Comparison of ENCODE assay signal across 11 mouse cellular contexts in the genomic region with DNA sequence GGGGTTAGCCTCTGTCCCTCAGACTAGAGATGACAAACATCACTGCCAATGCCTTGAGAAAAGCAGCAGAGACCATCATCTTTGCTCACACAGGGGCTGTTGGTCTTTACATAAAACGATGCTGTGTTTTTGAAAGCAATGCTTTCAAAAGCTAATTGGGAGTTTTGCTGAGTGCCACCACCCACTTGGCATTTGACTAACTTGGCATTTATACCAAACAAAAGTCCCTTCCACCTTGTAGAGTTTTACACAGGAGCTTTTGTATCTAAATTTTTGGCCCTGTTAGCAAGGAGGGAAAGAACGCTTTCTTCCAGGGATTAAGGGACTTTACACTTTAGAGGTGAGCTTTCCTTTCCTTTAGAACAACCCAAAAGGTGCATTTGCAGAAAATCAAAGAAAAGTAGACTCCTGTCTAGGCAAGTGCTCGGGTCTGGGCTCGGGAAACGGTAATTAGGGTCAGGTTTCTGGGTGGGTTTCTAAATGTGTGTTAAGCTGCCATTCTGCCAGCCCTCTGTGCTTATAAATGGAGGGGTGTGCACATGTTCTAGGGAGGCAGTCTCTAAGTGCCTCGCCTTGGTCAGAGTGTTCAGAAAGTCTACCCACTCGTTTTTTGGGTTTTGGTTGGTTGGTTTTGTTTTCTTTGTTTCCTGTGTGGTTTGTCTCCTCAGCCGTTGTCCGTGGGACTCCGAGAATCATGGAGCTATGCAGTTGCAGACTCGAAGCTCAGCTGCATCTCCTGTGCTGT. TPM values are rescaled to one million over a fixed set of nuclear protein-coding genes. Genes with fewer than 3 reads are reported as not detected.
A peak's percentile ranks its signal among the peaks of the same experiment; 100 is the strongest.
DNase-seq lines count a peak whose midpoint lies in the region; ATAC-seq and TF ChIP-seq lines count a peak whose summit lies in the region.
"Had no signal": no experiment of that assay in that cellular context is flagged by ENCODE, and none has a peak within 500 bp of the region (broad histone marks: within the 10 kb centered on the region; RNA-seq: fewer than 3 reads in every experiment).

No protein-coding gene starts in this region.

- H3K27ac ChIP-seq in hindbrain, embryonic 15.5 days (replicated peaks) = no peak overlapping the region
- no peak overlapping the region for H3K27ac ChIP-seq in hindbrain, embryonic 11.5 days (ENCODE audit: low read depth, low read length)
- no peak overlapping the region for H3K27ac ChIP-seq in CH12.LX (ENCODE audit: insufficient read depth, low read depth)
- no peak overlapping the region for H3K27ac ChIP-seq in forebrain, embryonic 12.5 days
- peak overlapping the region; percentile 67; the same call in 1 of the 2 replicates for H3K27ac ChIP-seq in stomach, embryonic 16.5 days (ENCODE audit: low read length)
- H3K27ac ChIP-seq in lung, postnatal 0 days (ENCODE audit: low read length) = no peak overlapping the region
- H3K27ac ChIP-seq in intestine, postnatal 0 days (ENCODE audit: low read depth, low read length) = no peak overlapping the region
- H3K27ac ChIP-seq: liver, embryonic 12.5 days had no signal

- no peak for TF ChIP-seq POLR2A in CH12.LX (IDR thresholded peaks at IDR 0.05; ENCODE audit: low read depth, low read length)

- TF ChIP-seq CTCF in CH12.LX (conservative IDR thresholded peaks at IDR 0.05 in 1 of 2, IDR thresholded peaks at IDR 0.05 in 1 of 2; ENCODE audit: low read depth in 2 of 2, low read length in 2 of 2) = no peak
- no peak for TF ChIP-seq CTCF in lung, postnatal 0 days (IDR thresholded peaks at IDR 0.05)
- TF ChIP-seq CTCF in intestine, postnatal 0 days (IDR thresholded peaks at IDR 0.05; ENCODE audit: low read depth) = no peak

- H3K79me2 ChIP-seq in CH12.LX (replicated peaks; ENCODE audit: control insufficient read depth, extremely low read depth, insufficient read depth, poor library complexity, severe bottlenecking) = no peaks in the 10 kb centered on the region

- no peak for TF ChIP-seq RAD21 in CH12.LX (IDR thresholded peaks at IDR 0.05; ENCODE audit: low read depth, low read length)

- H3K9ac ChIP-seq in hindbrain, embryonic 15.5 days = no peak overlapping the region
- H3K9ac ChIP-seq in hindbrain, embryonic 11.5 days (ENCODE audit: low read depth, low read length) = no peak overlapping the region
- peak overlapping the region; percentile 14; the same call in 1 of the 2 replicates for H3K9ac ChIP-seq in CH12.LX (ENCODE audit: insufficient read depth, low read depth)
- no peak overlapping the region for H3K9ac ChIP-seq in forebrain, embryonic 12.5 days
- no peak overlapping the region for H3K9ac ChIP-seq in stomach, embryonic 16.5 days (ENCODE audit: low read length)
- H3K9ac ChIP-seq in lung, postnatal 0 days (replicated peaks; ENCODE audit: low read depth) = no peak overlapping the region
- no peak overlapping the region for H3K9ac ChIP-seq in intestine, postnatal 0 days (ENCODE audit: low read depth, low read length)
- H3K9ac ChIP-seq: liver, embryonic 12.5 days had no signal

- H3K9me3 ChIP-seq in hindbrain, embryonic 15.5 days = no peaks in the 10 kb centered on the region
- H3K9me3 ChIP-seq in hindbrain, embryonic 11.5 days (ENCODE audit: control insufficient read depth, low read length) = no peaks in the 10 kb centered on the region
- H3K9me3 ChIP-seq in CH12.LX (replicated peaks; ENCODE audit: low read length) = no peaks in the 10 kb centered on the region
- H3K9me3 ChIP-seq in forebrain, embryonic 12.5 days = no peaks in the 10 kb centered on the region
- no peaks in the 10 kb centered on the region for H3K9me3 ChIP-seq in stomach, embryonic 16.5 days (replicated peaks; ENCODE audit: control insufficient read depth, low read length)
- H3K9me3 ChIP-seq in lung, postnatal 0 days (ENCODE audit: low read length) = no peaks in the 10 kb centered on the region
- H3K9me3 ChIP-seq in intestine, postnatal 0 days (ENCODE audit: control insufficient read depth) = no peaks in the 10 kb centered on the region
- H3K9me3 ChIP-seq: liver, embryonic 12.5 days had no signal

- no peaks in the 10 kb centered on the region for H3K36me3 ChIP-seq in hindbrain, embryonic 15.5 days
- no peaks in the 10 kb centered on the region for H3K36me3 ChIP-seq in hindbrain, embryonic 11.5 days (ENCODE audit: control insufficient read depth, insufficient read depth, low read length)
- H3K36me3 ChIP-seq in CH12.LX (replicated peaks in 1 of 2; ENCODE audit: control insufficient read depth in 1 of 2, insufficient read depth in 1 of 2, low read length in 1 of 2) = no peaks in the 10 kb centered on the region
- H3K36me3 ChIP-seq in forebrain, embryonic 12.5 days (replicated peaks) = no peaks in the 10 kb centered on the region
- H3K36me3 ChIP-seq in stomach, embryonic 16.5 days (ENCODE audit: control insufficient read depth, insufficient read depth, low read length) = no peaks in the 10 kb centered on the region
- H3K36me3 ChIP-seq in lung, postnatal 0 days (ENCODE audit: insufficient read depth, low read length) = no peaks in the 10 kb centered on the region
- H3K36me3 ChIP-seq in intestine, postnatal 0 days (ENCODE audit: control insufficient read depth, insufficient read depth) = no peaks in the 10 kb centered on the region
- H3K36me3 ChIP-seq: liver, embryonic 12.5 days had no signal

- no peak for TF ChIP-seq EP300 in CH12.LX (IDR thresholded peaks at IDR 0.05; ENCODE audit: low read length)
- no peak for TF ChIP-seq EP300 in lung, postnatal 0 days (IDR thresholded peaks at IDR 0.05)

- in situ Hi-C loops in CH12.LX (cut with MboI; ENCODE audit: low pct_ligation_motif_present, low pct_unique_long_range_greater_than_20kb, low sequenced_read_pairs) = no loop called here

- 40% methylated on average over 11 of the region's 11 CpGs for WGBS in hindbrain, embryonic 15.5 days
- 41% methylated on average over 11 of the region's 11 CpGs for WGBS in hindbrain, embryonic 11.5 days
- WGBS in forebrain, embryonic 12.5 days = 17% methylated on average over 11 of the region's 11 CpGs
- 42% methylated on average over 11 of the region's 11 CpGs for WGBS in stomach, embryonic 16.5 days
- WGBS in lung, postnatal 0 days = 54% methylated on average over 11 of the region's 11 CpGs
- 59% methylated on average over 11 of the region's 11 CpGs for WGBS in intestine, postnatal 0 days

- H3K4me1 ChIP-seq in hindbrain, embryonic 15.5 days (replicated peaks) = 0 out of 2 replicates have a peak, but pooled peaks cover 2% of the 10 kb centered on the region
- no peaks in the 10 kb centered on the region for H3K4me1 ChIP-seq in hindbrain, embryonic 11.5 days (replicated peaks; ENCODE audit: control insufficient read depth, insufficient read depth, low read length)
- H3K4me1 ChIP-seq in CH12.LX (ENCODE audit: control insufficient read depth in 1 of 2, insufficient read depth in 2 of 2) = peaks cover 0 to 11% of the 10 kb centered on the region in 2 experiments; a peak in 2 of 4 replicates
- H3K4me1 ChIP-seq in forebrain, embryonic 12.5 days = peaks cover 16% of the 10 kb centered on the region
- peaks cover 8% of the 10 kb centered on the region; the same call in 1 of the 2 replicates for H3K4me1 ChIP-seq in stomach, embryonic 16.5 days (ENCODE audit: control insufficient read depth, insufficient read depth, low read length)
- H3K4me1 ChIP-seq in lung, postnatal 0 days (ENCODE audit: insufficient read depth, low read depth, low read length) = no peaks in the 10 kb centered on the region; the same call in 1 of the 2 replicates
- H3K4me1 ChIP-seq in intestine, postnatal 0 days (replicated peaks; ENCODE audit: control insufficient read depth, insufficient read depth, low read length) = no peaks in the 10 kb centered on the region

- DNase-seq in hindbrain, embryonic 11.5 days (ENCODE audit: low spot score) = no peak
- peak; percentile 7 for DNase-seq in CH12.LX (ENCODE audit: extremely low read depth)
- DNase-seq in lung, postnatal 0 days (ENCODE audit: low spot score) = no peak
- DNase-seq in cerebellum, adult 9-11 months = no peak
- DNase-seq: heart, adult 18-20 months had no signal

- 0 out of 2 replicates have a peak overlapping the region, but pooled peaks have one; percentile 13 for H3K4me2 ChIP-seq in hindbrain, embryonic 15.5 days
- H3K4me2 ChIP-seq in hindbrain, embryonic 11.5 days (replicated peaks; ENCODE audit: low read depth, low read length) = no peak overlapping the region
- H3K4me2 ChIP-seq in CH12.LX (ENCODE audit: insufficient read depth, low read depth, poor library complexity, severe bottlenecking) = peak overlapping the region; percentile 26
- H3K4me2 ChIP-seq in forebrain, embryonic 12.5 days = peak overlapping the region; percentile 38
- H3K4me2 ChIP-seq in stomach, embryonic 16.5 days (ENCODE audit: low read depth, low read length) = 0 out of 2 replicates have a peak overlapping the region, but pooled peaks have one; percentile 10
- no peak overlapping the region for H3K4me2 ChIP-seq in lung, postnatal 0 days (replicated peaks; ENCODE audit: low read depth, low read length)
- H3K4me2 ChIP-seq in intestine, postnatal 0 days (replicated peaks; ENCODE audit: low read depth) = no peak overlapping the region
- H3K4me2 ChIP-seq: liver, embryonic 12.5 days had no signal

- no peak overlapping the region for H3K4me3 ChIP-seq in hindbrain, embryonic 15.5 days
- no peak overlapping the region for H3K4me3 ChIP-seq in hindbrain, embryonic 11.5 days (ENCODE audit: low read depth, low read length)
- H3K4me3 ChIP-seq in CH12.LX (replicated peaks in 1 of 3; ENCODE audit: low read depth in 2 of 3, low read length in 2 of 3, poor library complexity in 1 of 3) = no peak overlapping the region
- no peak overlapping the region for H3K4me3 ChIP-seq in forebrain, embryonic 12.5 days (replicated peaks)
- H3K4me3 ChIP-seq in stomach, embryonic 16.5 days (replicated peaks; ENCODE audit: low read length) = no peak overlapping the region
- H3K4me3 ChIP-seq in lung, postnatal 0 days (ENCODE audit: low read depth, low read length) = no peak overlapping the region
- no peak overlapping the region for H3K4me3 ChIP-seq in intestine, postnatal 0 days (ENCODE audit: low read depth, low read length)
- H3K4me3 ChIP-seq: liver, embryonic 12.5 days had no signal

- no peak for ATAC-seq in hindbrain, embryonic 15.5 days (ENCODE audit: low FRiP score, low read depth)
- ATAC-seq in hindbrain, embryonic 11.5 days (ENCODE audit: low FRiP score) = no peak
- ATAC-seq in forebrain, embryonic 12.5 days (ENCODE audit: low FRiP score) = no peak
- no peak for ATAC-seq in stomach, embryonic 16.5 days (ENCODE audit: insufficient read depth, low FRiP score)
- no peak for ATAC-seq in lung, postnatal 0 days
- ATAC-seq in intestine, postnatal 0 days = no peak
- ATAC-seq: intestine, embryonic 16.5 days; liver, embryonic 12.5 days had no signal

- H3K27me3 ChIP-seq in hindbrain, embryonic 15.5 days = no peaks in the 10 kb centered on the region
- no peaks in the 10 kb centered on the region for H3K27me3 ChIP-seq in hindbrain, embryonic 11.5 days (ENCODE audit: control insufficient read depth, insufficient read depth, low read length)
- no peaks in the 10 kb centered on the region for H3K27me3 ChIP-seq in CH12.LX (replicated peaks)
- peaks cover 18% of the 10 kb centered on the region; the same call in 1 of the 2 replicates for H3K27me3 ChIP-seq in forebrain, embryonic 12.5 days
- no peaks in the 10 kb centered on the region for H3K27me3 ChIP-seq in stomach, embryonic 16.5 days (ENCODE audit: control insufficient read depth, insufficient read depth, low read length)
- no peaks in the 10 kb centered on the region for H3K27me3 ChIP-seq in lung, postnatal 0 days (replicated peaks; ENCODE audit: insufficient read depth, low read length)
- no peaks in the 10 kb centered on the region for H3K27me3 ChIP-seq in intestine, postnatal 0 days (replicated peaks; ENCODE audit: control insufficient read depth, insufficient read depth, low read length)
- H3K27me3 ChIP-seq: liver, embryonic 12.5 days had no signal

- dilution Hi-C loops in CH12.LX (cut with MboI; ENCODE audit: extremely low pct_ligation_motif_present, extremely low pct_unique_long_range_greater_than_20kb, low sequenced_read_pairs) = no loop called here

RNA-seq across cellular contexts. Expression of a gene that starts 18.8 kb away (rescaled TPM):
- 153 and 156 TPM in 2 replicates for polyA plus RNA-seq in hindbrain, embryonic 15.5 days (2015; fragmentation: Nextera tagmentation; extraction: Ambion mirVana)
- 236 and 240 TPM in 2 replicates for polyA plus RNA-seq in hindbrain, embryonic 11.5 days (2014; fragmentation: Nextera tagmentation; extraction: Ambion mirVana)
- 183 and 217 TPM in 2 replicates for total RNA-seq in CH12.LX (2012; rRNA removed)
- total RNA-seq in CH12.LX (2014; rRNA removed) = 211 and 225 TPM in 2 replicates
- polyA plus RNA-seq in CH12.LX (2012; ENCODE audit: insufficient read length, low read depth) = 710 and 994 TPM in 2 replicates
- polyA plus RNA-seq in forebrain, embryonic 12.5 days (2016; fragmentation: Nextera tagmentation; extraction: Ambion mirVana) = 200 and 213 TPM in 2 replicates
- 191 TPM in 2 replicates for polyA plus RNA-seq in stomach, embryonic 16.5 days (2015; fragmentation: Nextera tagmentation; extraction: Ambion mirVana)
- polyA plus RNA-seq in lung, postnatal 0 days (2015; fragmentation: Nextera tagmentation; extraction: Ambion mirVana) = 135 and 137 TPM in 2 replicates
- 119 and 134 TPM in 2 replicates for polyA plus RNA-seq in intestine, postnatal 0 days (2015; fragmentation: Nextera tagmentation; extraction: Ambion mirVana)

Comparison
In these comparisons a context has a peak if more than half of its experiments do, and no peak if none do; other contexts are left out.
1. H3K4me2 ChIP-seq: peak in hindbrain, embryonic 15.5 days (single experiment), CH12.LX (single experiment), forebrain, embryonic 12.5 days (single experiment) and stomach, embryonic 16.5 days (single experiment); none in hindbrain, embryonic 11.5 days (single experiment), lung, postnatal 0 days (single experiment) and intestine, postnatal 0 days (single experiment).